Mouse (Mus musculus): ENCODE measurements around the gene Plpp1. TPM values are rescaled to one million over a fixed set of nuclear protein-coding genes. Genes with fewer than 3 reads are reported as not detected.

The Plpp1 gene
- polyA plus RNA-seq, 1 experiment from 2014 or later = 68.1 TPM

GRCm38 (mm10) chr13:112818125-112818524 is 17.5 kb downstream of the Plpp1 start:
- H3K4me3 ChIP-seq (replicated peaks) = no peak overlapping the region
- H3K4me2 ChIP-seq (replicated peaks) = no peak overlapping the region
- WGBS = 71% methylated on average over 3 of the region's 3 CpGs
- no peak overlapping the region for H3K27ac ChIP-seq (replicated peaks)
- H3K4me1 ChIP-seq = no peaks in the 10 kb centered on the region
- no peaks in the 10 kb centered on the region for H3K9me3 ChIP-seq (replicated peaks)
- H3K27me3 ChIP-seq = no peaks in the 10 kb centered on the region
- H3K36me3 ChIP-seq = no peaks in the 10 kb centered on the region
- no peak for ATAC-seq (ENCODE audit: insufficient number of reproducible peaks, low FRiP score, low TSS enrichment, low read depth)
- no peak overlapping the region for H3K9ac ChIP-seq

GRCm38 (mm10) chr13:112822413-112822812 is 21.8 kb downstream of the Plpp1 start:
- no peak overlapping the region for H3K4me2 ChIP-seq (replicated peaks)
- H3K27ac ChIP-seq (replicated peaks) = no peak overlapping the region
- no peaks in the 10 kb centered on the region for H3K4me1 ChIP-seq
- H3K27me3 ChIP-seq = no peaks in the 10 kb centered on the region
- H3K36me3 ChIP-seq = no peaks in the 10 kb centered on the region
- ATAC-seq (ENCODE audit: insufficient number of reproducible peaks, low FRiP score, low TSS enrichment, low read depth) = no peak
- H3K4me3 ChIP-seq (replicated peaks) = no peak overlapping the region
- WGBS = 72% methylated on average over 3 of the region's 3 CpGs
- no peaks in the 10 kb centered on the region for H3K9me3 ChIP-seq (replicated peaks)
- H3K9ac ChIP-seq = no peak overlapping the region

GRCm38 (mm10) chr13:112823236-112823910 is 22.8 kb downstream of the Plpp1 start:
- Histone ChIP-seq H3K36me3 (no peaks in the 10 kb centered on the region), H3K4me2 (replicated peaks) (no peak overlapping the region), H3K27me3 (no peaks in the 10 kb centered on the region), H3K4me1 (no peaks in the 10 kb centered on the region), H3K9me3 (replicated peaks) (no peaks in the 10 kb centered on the region), H3K9ac (no peak overlapping the region), H3K27ac (replicated peaks) (no peak overlapping the region), H3K4me3 (replicated peaks) (no peak overlapping the region)
- WGBS = 82% methylated on average over 6 of the region's 6 CpGs
- no peak for ATAC-seq (ENCODE audit: insufficient number of reproducible peaks, low FRiP score, low TSS enrichment, low read depth)

- Histone ChIP-seq H3K9ac (no peak overlapping the region), H3K4me1 (no peaks in the 10 kb centered on the region), H3K9me3 (replicated peaks) (no peaks in the 10 kb centered on the region), H3K4me3 (replicated peaks) (no peak overlapping the region), H3K4me2 (replicated peaks) (no peak overlapping the region), H3K36me3 (no peaks in the 10 kb centered on the region), H3K27ac (replicated peaks) (no peak overlapping the region), H3K27me3 (no peaks in the 10 kb centered on the region)
- ATAC-seq (ENCODE audit: insufficient number of reproducible peaks, low FRiP score, low TSS enrichment, low read depth) = no peak
- WGBS = 69% methylated on average over 4 of the region's 8 CpGs
Measured at GRCm38 (mm10) chr13:112823911-112824648, 23.5 kb downstream of the Plpp1 start.

GRCm38 (mm10) chr13:112825479-112825878 is 24.9 kb downstream of the Plpp1 start:
- Histone ChIP-seq H3K9me3 (replicated peaks) (no peaks in the 10 kb centered on the region), H3K27ac (replicated peaks) (no peak overlapping the region), H3K36me3 (no peaks in the 10 kb centered on the region), H3K27me3 (no peaks in the 10 kb centered on the region), H3K4me2 (replicated peaks) (no peak overlapping the region), H3K4me3 (replicated peaks) (no peak overlapping the region), H3K9ac (no peak overlapping the region), H3K4me1 (no peaks in the 10 kb centered on the region)
- WGBS = 49% methylated on average over 6 of the region's 6 CpGs
- no peak for ATAC-seq (ENCODE audit: insufficient number of reproducible peaks, low FRiP score, low TSS enrichment, low read depth)

GRCm38 (mm10) chr13:112829619-112830018 is 29.0 kb downstream of the Plpp1 start:
- Histone ChIP-seq H3K36me3 (no peaks in the 10 kb centered on the region), H3K4me1 (peaks cover 10% of the 10 kb centered on the region), H3K4me3 (replicated peaks) (no peak overlapping the region), H3K27me3 (no peaks in the 10 kb centered on the region), H3K9me3 (replicated peaks) (no peaks in the 10 kb centered on the region), H3K27ac (replicated peaks) (no peak overlapping the region), H3K4me2 (replicated peaks) (no peak overlapping the region), H3K9ac (no peak overlapping the region)
- no peak for ATAC-seq (ENCODE audit: insufficient number of reproducible peaks, low FRiP score, low TSS enrichment, low read depth)
- WGBS = 83% methylated on average over 2 of the region's 2 CpGs

- Histone ChIP-seq H3K27me3 (no peaks in the 10 kb centered on the region), H3K9ac (no peak overlapping the region)
- 35% methylated on average over 2 of the region's 2 CpGs for WGBS
Measured at GRCm38 (mm10) chr13:112832589-112832988, 32.0 kb downstream of the Plpp1 start.

GRCm38 (mm10) chr13:112833253-112833894 is 32.8 kb downstream of the Plpp1 start:
- peaks cover 13% of the 10 kb centered on the region for H3K4me1 ChIP-seq
- H3K4me3 ChIP-seq (replicated peaks) = no peak overlapping the region
- H3K9ac ChIP-seq = no peak overlapping the region
- H3K9me3 ChIP-seq (replicated peaks) = no peaks in the 10 kb centered on the region
- H3K36me3 ChIP-seq = no peaks in the 10 kb centered on the region
- 66% methylated on average over 20 of the region's 20 CpGs for WGBS
- no peak overlapping the region; the same call in 1 of the 2 replicates for H3K4me2 ChIP-seq (replicated peaks)
- no peak overlapping the region for H3K27ac ChIP-seq (replicated peaks)
- no peaks in the 10 kb centered on the region for H3K27me3 ChIP-seq
- ATAC-seq (ENCODE audit: insufficient number of reproducible peaks, low FRiP score, low TSS enrichment, low read depth) = no peak

More at GRCm38 (mm10) chr13:112832589-112832988, 32.0 kb downstream of the Plpp1 start:
- H3K4me2 ChIP-seq (replicated peaks) = no peak overlapping the region
- H3K27ac ChIP-seq (replicated peaks) = no peak overlapping the region
- no peak for ATAC-seq (ENCODE audit: insufficient number of reproducible peaks, low FRiP score, low TSS enrichment, low read depth)
- no peaks in the 10 kb centered on the region for H3K9me3 ChIP-seq (replicated peaks)
- H3K4me3 ChIP-seq (replicated peaks) = no peak overlapping the region
- no peaks in the 10 kb centered on the region for H3K36me3 ChIP-seq
- H3K4me1 ChIP-seq = peaks cover 13% of the 10 kb centered on the region

- no peak overlapping the region for H3K27ac ChIP-seq (replicated peaks)
- no peak overlapping the region for H3K4me3 ChIP-seq (replicated peaks)
- no peak overlapping the region for H3K9ac ChIP-seq
- no peaks in the 10 kb centered on the region for H3K9me3 ChIP-seq (replicated peaks)
- no peaks in the 10 kb centered on the region for H3K27me3 ChIP-seq
- no peak overlapping the region for H3K4me2 ChIP-seq (replicated peaks)
- no peak for ATAC-seq (ENCODE audit: insufficient number of reproducible peaks, low FRiP score, low TSS enrichment, low read depth)
- H3K4me1 ChIP-seq = peaks cover 13% of the 10 kb centered on the region
- H3K36me3 ChIP-seq = no peaks in the 10 kb centered on the region
- WGBS = 68% methylated on average over 3 of the region's 3 CpGs
Measured at GRCm38 (mm10) chr13:112833895-112834263, 33.3 kb downstream of the Plpp1 start.

- no peaks in the 10 kb centered on the region for H3K27me3 ChIP-seq
- H3K36me3 ChIP-seq = no peaks in the 10 kb centered on the region
- peak; percentile 47; the same call in 1 of the 2 replicates for ATAC-seq (ENCODE audit: insufficient number of reproducible peaks, low FRiP score, low TSS enrichment, low read depth)
- H3K9ac ChIP-seq = no peak overlapping the region
- 35% methylated on average over 12 of the region's 12 CpGs for WGBS
- no peak overlapping the region for H3K4me2 ChIP-seq (replicated peaks)
- H3K4me1 ChIP-seq = peaks cover 13% of the 10 kb centered on the region
- no peak overlapping the region for H3K27ac ChIP-seq (replicated peaks)
- H3K9me3 ChIP-seq (replicated peaks) = no peaks in the 10 kb centered on the region
- H3K4me3 ChIP-seq (replicated peaks) = no peak overlapping the region
Measured at GRCm38 (mm10) chr13:112835113-112835512, 34.5 kb downstream of the Plpp1 start.

- 79% methylated on average over 2 of the region's 2 CpGs for WGBS
- Histone ChIP-seq H3K27ac (replicated peaks) (no peak overlapping the region), H3K36me3 (no peaks in the 10 kb centered on the region), H3K4me2 (replicated peaks) (no peak overlapping the region), H3K4me1 (peaks cover 13% of the 10 kb centered on the region), H3K9ac (no peak overlapping the region), H3K9me3 (replicated peaks) (no peaks in the 10 kb centered on the region), H3K27me3 (no peaks in the 10 kb centered on the region), H3K4me3 (replicated peaks) (no peak overlapping the region)
- no peak for ATAC-seq (ENCODE audit: insufficient number of reproducible peaks, low FRiP score, low TSS enrichment, low read depth)
Measured at GRCm38 (mm10) chr13:112836951-112837350, 36.4 kb downstream of the Plpp1 start.
